Mouse (Mus musculus) lung, postnatal 0 days (tissue): ENCODE measurements at regions not wholly inside any gene's neighbourhood (a gene's known extent, or its start where the extent isn't known, plus 50 kb on each side); places are given as distances from the start of the nearest gene placed in this dataset.

Experiments
- ATAC-seq: fragments of 200-750 bp; cut with Nextera tagmentation; 2 replicates; pipeline ENCODE4 v1.8.0; 2017; ENCODE audit warnings: moderate library complexity
- DNase-seq: peaks from one replicate; pipeline ENCODE4 v3.0.0-alpha.2; 2016; ENCODE audit warnings: low spot score
- H3K27ac ChIP-seq: fragments of 300-500 bp; sonication (generic); 2 replicates; pipeline ENCODE4 v1.5.1; 2014; ENCODE audit warnings: antibody characterized with exemption, mild to moderate bottlenecking, low read length, mixed read lengths
- H3K27me3 ChIP-seq: fragments of 300-500 bp; sonication (generic); replicated peaks from 2 replicates; pipeline ENCODE4 v1.6.1; 2014; ENCODE audit warnings: low read length, mixed read lengths; ENCODE audit not compliant: insufficient read depth
- H3K36me3 ChIP-seq: fragments of 300-500 bp; sonication (generic); 2 replicates; pipeline ENCODE4 v1.6.1; 2014; ENCODE audit warnings: low read length, mixed read lengths; ENCODE audit not compliant: insufficient read depth
- H3K4me1 ChIP-seq: fragments of 300-500 bp; sonication (generic); 2 replicates; pipeline ENCODE4 v1.6.1; 2014; ENCODE audit warnings: antibody characterized with exemption, low read depth, low read length, mixed read lengths; ENCODE audit not compliant: insufficient read depth
- H3K4me2 ChIP-seq: fragments of 300-500 bp; sonication (generic); replicated peaks from 2 replicates; pipeline ENCODE4 v1.6.1; 2014; ENCODE audit warnings: low read depth, mild to moderate bottlenecking, low read length, moderate library complexity, mixed read lengths
- H3K4me3 ChIP-seq: fragments of 300-500 bp; sonication (generic); 2 replicates; pipeline ENCODE4 v1.5.1; 2014; ENCODE audit warnings: low read depth, low read length
- H3K9ac ChIP-seq: fragments of 300-500 bp; sonication (generic); replicated peaks from 2 replicates; pipeline ENCODE4 v1.6.1; 2014; ENCODE audit warnings: low read depth, mild to moderate bottlenecking
- H3K9me3 ChIP-seq: fragments of 300-500 bp; sonication (generic); 2 replicates; pipeline ENCODE4 v1.6.1; 2016; ENCODE audit warnings: low read length, mixed read lengths
- CTCF ChIP-seq: IDR thresholded peaks from 2 replicates; pipeline ENCODE4 v1.5.1; 2016; ENCODE audit warnings: antibody characterized with exemption, mild to moderate bottlenecking
- EP300 ChIP-seq: IDR thresholded peaks from 2 replicates; pipeline ENCODE4 v1.6.1; 2016; ENCODE audit warnings: antibody characterized with exemption, mild to moderate bottlenecking, control low read depth
- WGBS: fragments of 180-500 bp; shearing (Covaris S2); extraction: QIAGEN DNeasy Blood & Tissue Kit; methylation state at CpG from one replicate; pipeline ENCODE4 v1.1.7; 2014; 5-methylcytosine and 5-hydroxymethylcytosine counted together

GRCm38 (mm10) chr2:30743976-30744620 lies 59.4 kb downstream of the 1700001O22Rik start:
- 15% methylated on average over 15 of the region's 15 CpGs for WGBS
- ATAC-seq (peak; percentile 54), DNase-seq (peak; percentile 58)
- TF ChIP-seq EP300 (0 out of 2 replicates have a peak, but pooled peaks have one; percentile 7), CTCF (no peak)
- H3K9ac ChIP-seq: no peak overlapping the region
- no peak overlapping the region for H3K4me3 ChIP-seq
- H3K9me3 ChIP-seq: no peaks in the 10 kb centered on the region
- H3K4me2 ChIP-seq: 0 out of 2 replicates have a peak overlapping the region, but pooled peaks have one; percentile 11
- no peaks in the 10 kb centered on the region for H3K36me3 ChIP-seq
- H3K4me1 ChIP-seq: peaks cover 13% of the 10 kb centered on the region
- peak overlapping the region; percentile 55 for H3K27ac ChIP-seq
- no peaks in the 10 kb centered on the region for H3K27me3 ChIP-seq

GRCm38 (mm10) chr2:30743265-30743846 lies 60.1 kb downstream of the 1700001O22Rik start:
- ATAC-seq: peak; percentile 86
- TF ChIP-seq CTCF (no peak), EP300 (peak; percentile 71)

GRCm38 (mm10) chr2:30741450-30741849 lies 62.0 kb downstream of the 1700001O22Rik start:
- H3K4me3 ChIP-seq: no peak overlapping the region
- ATAC-seq (no peak), DNase-seq (no peak)
- H3K36me3 ChIP-seq: no peaks in the 10 kb centered on the region
- no peaks in the 10 kb centered on the region for H3K27me3 ChIP-seq
- peaks cover 13% of the 10 kb centered on the region for H3K4me1 ChIP-seq
- H3K4me2 ChIP-seq: no peak overlapping the region
- H3K9ac ChIP-seq: no peak overlapping the region
- no peak overlapping the region for H3K27ac ChIP-seq
- TF ChIP-seq CTCF: no peak
- no peak for TF ChIP-seq EP300
- WGBS: 93% methylated on average over 2 of the region's 2 CpGs
- no peaks in the 10 kb centered on the region for H3K9me3 ChIP-seq

More at GRCm38 (mm10) chr2:30743265-30743846, 60.1 kb downstream of the 1700001O22Rik start:
- peaks cover 13% of the 10 kb centered on the region for H3K4me1 ChIP-seq
- H3K27me3 ChIP-seq: no peaks in the 10 kb centered on the region
- peak; percentile 86 for DNase-seq
- H3K4me2 ChIP-seq: no peak overlapping the region
- H3K36me3 ChIP-seq: no peaks in the 10 kb centered on the region
- H3K4me3 ChIP-seq: no peak overlapping the region
- H3K27ac ChIP-seq: peak overlapping the region; percentile 55
- 21% methylated on average over 4 of the region's 4 CpGs for WGBS
- no peaks in the 10 kb centered on the region for H3K9me3 ChIP-seq
- H3K9ac ChIP-seq: no peak overlapping the region

- H3K36me3 ChIP-seq: no peaks in the 10 kb centered on the region
- ATAC-seq (no peak), DNase-seq (no peak)
- H3K4me3 ChIP-seq: no peak overlapping the region
- no peak for TF ChIP-seq CTCF
- no peak for TF ChIP-seq EP300
- H3K9me3 ChIP-seq: no peaks in the 10 kb centered on the region
- no peaks in the 10 kb centered on the region for H3K27me3 ChIP-seq
- H3K27ac ChIP-seq: no peak overlapping the region
- WGBS: 81% methylated on average over 5 of the region's 5 CpGs
- no peaks in the 10 kb centered on the region for H3K4me1 ChIP-seq
- H3K9ac ChIP-seq: no peak overlapping the region
- H3K4me2 ChIP-seq: no peak overlapping the region
Measured at GRCm38 (mm10) chr2:30737759-30738158, 65.7 kb downstream of the 1700001O22Rik start.

- no peaks in the 10 kb centered on the region for H3K36me3 ChIP-seq
- H3K4me2 ChIP-seq: no peak overlapping the region
- H3K4me3 ChIP-seq: no peak overlapping the region
- H3K27me3 ChIP-seq: no peaks in the 10 kb centered on the region
- no peak for DNase-seq
- H3K4me1 ChIP-seq: no peaks in the 10 kb centered on the region
- H3K27ac ChIP-seq: no peak overlapping the region
- H3K9ac ChIP-seq: no peak overlapping the region
- ATAC-seq: no peak
- WGBS: 71% methylated on average over 6 of the region's 6 CpGs
- no peak for TF ChIP-seq CTCF
- no peak for TF ChIP-seq EP300
- no peaks in the 10 kb centered on the region for H3K9me3 ChIP-seq
Measured at GRCm38 (mm10) chr2:30736705-30737104, 66.8 kb downstream of the 1700001O22Rik start.

GRCm38 (mm10) chr2:30736236-30736635 lies 67.2 kb downstream of the 1700001O22Rik start:
- Histone ChIP-seq H3K4me3 (no peak overlapping the region), H3K27ac (no peak overlapping the region), H3K27me3 (no peaks in the 10 kb centered on the region), H3K9ac (no peak overlapping the region), H3K4me1 (no peaks in the 10 kb centered on the region), H3K36me3 (no peaks in the 10 kb centered on the region), H3K4me2 (no peak overlapping the region), H3K9me3 (no peaks in the 10 kb centered on the region)
- DNase-seq (no peak), ATAC-seq (no peak)
- TF ChIP-seq EP300 (no peak), CTCF (no peak)
- 57% methylated on average over 2 of the region's 2 CpGs for WGBS
